Mouse (Mus musculus): ENCODE measurements at regions not wholly inside any gene's neighbourhood (a gene's known extent, or its start where the extent isn't known, plus 50 kb on each side); places are given as distances from the start of the nearest gene placed in this dataset.

GRCm38 (mm10) chr14:88410722-88411437 is 60.3 kb downstream of the Pcdh20 start:
- no peaks in the 10 kb centered on the region for H3K4me1 ChIP-seq (ENCODE audit: control insufficient read depth, insufficient read depth)
- no peaks in the 10 kb centered on the region for H3K27me3 ChIP-seq (ENCODE audit: control insufficient read depth, insufficient read depth, low read length)
- H3K36me3 ChIP-seq (replicated peaks; ENCODE audit: control insufficient read depth, insufficient read depth, low read length) = no peaks in the 10 kb centered on the region
- H3K4me3 ChIP-seq (ENCODE audit: low read depth, low read length) = no peak overlapping the region
- ATAC-seq (ENCODE audit: insufficient read depth, low read depth) (no peak), DNase-seq (ENCODE audit: low spot score) (no peak)
- H3K4me2 ChIP-seq (ENCODE audit: low read depth, low read length) = no peak overlapping the region
- H3K27ac ChIP-seq (ENCODE audit: low read depth) = no peak overlapping the region
- 70% methylated on average over 1 of the region's 1 CpGs for WGBS
- H3K9me3 ChIP-seq (replicated peaks; ENCODE audit: control insufficient read depth, low read length) = no peaks in the 10 kb centered on the region
- TF ChIP-seq EP300 (IDR thresholded peaks at IDR 0.05; ENCODE audit: low read depth) (no peak), CTCF (IDR thresholded peaks at IDR 0.05; ENCODE audit: low read depth) (no peak)
- H3K9ac ChIP-seq (replicated peaks; ENCODE audit: low read depth, low read length) = no peak overlapping the region

DNA sequence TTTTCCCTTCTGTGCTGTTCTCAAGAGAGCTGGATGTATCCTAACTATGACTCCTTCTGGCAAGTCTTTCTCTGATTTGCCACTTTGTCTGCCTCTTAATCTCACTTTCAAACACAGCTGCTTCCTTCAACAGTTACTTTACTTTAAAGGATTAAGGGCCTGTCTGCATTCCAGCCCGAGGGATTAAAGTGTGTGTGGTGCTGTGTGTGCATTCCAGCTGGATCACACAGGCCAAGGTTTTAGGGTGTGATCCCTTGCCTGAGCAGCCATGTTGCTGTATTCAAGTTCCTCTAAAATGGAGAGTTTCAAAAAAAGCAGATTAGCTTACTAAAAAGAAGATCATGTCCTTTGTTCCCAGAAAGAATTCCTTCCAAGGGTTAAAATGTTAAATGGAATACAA is 71.9 kb downstream of the Pcdh20 start:
- 6% methylated on average over 1 of the region's 1 CpGs for WGBS
- no peak for ATAC-seq (ENCODE audit: insufficient read depth, low read depth)

GRCm38 (mm10) chr14:88397187-88397586 is 74.0 kb downstream of the Pcdh20 start:
- H3K27me3 ChIP-seq (ENCODE audit: control insufficient read depth, insufficient read depth, low read length) = no peaks in the 10 kb centered on the region
- H3K9me3 ChIP-seq (replicated peaks; ENCODE audit: control insufficient read depth, low read length) = no peaks in the 10 kb centered on the region
- no peaks in the 10 kb centered on the region for H3K36me3 ChIP-seq (replicated peaks; ENCODE audit: control insufficient read depth, insufficient read depth, low read length)
- TF ChIP-seq EP300 (IDR thresholded peaks at IDR 0.05; ENCODE audit: low read depth) (no peak), CTCF (IDR thresholded peaks at IDR 0.05; ENCODE audit: low read depth) (no peak)
- no peak overlapping the region for H3K9ac ChIP-seq (replicated peaks; ENCODE audit: low read depth, low read length)
- H3K27ac ChIP-seq (ENCODE audit: low read depth) = no peak overlapping the region
- H3K4me3 ChIP-seq (ENCODE audit: low read depth, low read length) = no peak overlapping the region
- no peak overlapping the region for H3K4me2 ChIP-seq (ENCODE audit: low read depth, low read length)
- ATAC-seq (ENCODE audit: insufficient read depth, low read depth) (no peak), DNase-seq (ENCODE audit: low spot score) (no peak)
- H3K4me1 ChIP-seq (ENCODE audit: control insufficient read depth, insufficient read depth) = no peaks in the 10 kb centered on the region

More for the DNA sequence above, 71.9 kb downstream of the Pcdh20 start:
- no peak overlapping the region for H3K4me3 ChIP-seq (ENCODE audit: low read depth, low read length)
- TF ChIP-seq CTCF (IDR thresholded peaks at IDR 0.05; ENCODE audit: low read depth) = no peak
- no peak for TF ChIP-seq EP300 (IDR thresholded peaks at IDR 0.05; ENCODE audit: low read depth)
- no peaks in the 10 kb centered on the region for H3K9me3 ChIP-seq (replicated peaks; ENCODE audit: control insufficient read depth, low read length)
- H3K27ac ChIP-seq (ENCODE audit: low read depth) = no peak overlapping the region
- DNase-seq (ENCODE audit: low spot score) = no peak
- H3K36me3 ChIP-seq (replicated peaks; ENCODE audit: control insufficient read depth, insufficient read depth, low read length) = no peaks in the 10 kb centered on the region
- no peaks in the 10 kb centered on the region for H3K4me1 ChIP-seq (ENCODE audit: control insufficient read depth, insufficient read depth)
- H3K4me2 ChIP-seq (ENCODE audit: low read depth, low read length) = no peak overlapping the region
- H3K9ac ChIP-seq (replicated peaks; ENCODE audit: low read depth, low read length) = no peak overlapping the region
- H3K27me3 ChIP-seq (ENCODE audit: control insufficient read depth, insufficient read depth, low read length) = no peaks in the 10 kb centered on the region

- Histone ChIP-seq H3K27ac (ENCODE audit: low read depth) (no peak overlapping the region), H3K9ac (replicated peaks; ENCODE audit: low read depth, low read length) (no peak overlapping the region), H3K9me3 (replicated peaks; ENCODE audit: control insufficient read depth, low read length) (no peaks in the 10 kb centered on the region), H3K36me3 (replicated peaks; ENCODE audit: control insufficient read depth, insufficient read depth, low read length) (no peaks in the 10 kb centered on the region), H3K4me3 (ENCODE audit: low read depth, low read length) (no peak overlapping the region), H3K4me2 (ENCODE audit: low read depth, low read length) (no peak overlapping the region), H3K27me3 (ENCODE audit: control insufficient read depth, insufficient read depth, low read length) (no peaks in the 10 kb centered on the region), H3K4me1 (ENCODE audit: control insufficient read depth, insufficient read depth) (no peaks in the 10 kb centered on the region)
- TF ChIP-seq EP300 (IDR thresholded peaks at IDR 0.05; ENCODE audit: low read depth) (no peak), CTCF (IDR thresholded peaks at IDR 0.05; ENCODE audit: low read depth) (no peak)
- WGBS = 38% methylated on average over 4 of the region's 4 CpGs
- DNase-seq (ENCODE audit: low spot score) (peak; percentile 23), ATAC-seq (ENCODE audit: insufficient read depth, low read depth) (no peak; the same call in 1 of the 2 replicates)
Measured at GRCm38 (mm10) chr14:88395016-88395415, 76.2 kb downstream of the Pcdh20 start.

DNA sequence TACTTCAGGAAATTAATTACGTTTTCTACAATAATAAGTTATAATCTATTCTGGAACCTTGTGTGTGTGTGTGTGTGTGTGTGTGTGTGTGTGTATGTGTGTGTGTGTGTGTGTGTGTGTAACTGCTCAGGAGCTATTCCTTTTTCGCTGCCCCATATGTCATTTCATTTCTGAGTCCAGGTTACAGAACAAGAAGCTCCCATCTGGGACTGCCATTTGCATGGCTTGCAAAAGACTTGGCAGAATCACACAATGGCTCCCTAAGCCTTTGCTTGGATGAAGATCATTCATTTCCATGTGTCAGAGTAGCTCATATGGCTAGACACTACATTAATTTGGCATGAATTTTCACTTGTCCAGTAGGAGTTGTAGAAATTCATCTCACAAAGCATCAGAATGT is 86.6 kb downstream of the Pcdh20 start:
- H3K36me3 ChIP-seq (replicated peaks; ENCODE audit: control insufficient read depth, insufficient read depth, low read length) = no peaks in the 10 kb centered on the region
- DNase-seq (ENCODE audit: low spot score) = no peak
- TF ChIP-seq EP300 (IDR thresholded peaks at IDR 0.05; ENCODE audit: low read depth) = no peak
- no peak for TF ChIP-seq CTCF (IDR thresholded peaks at IDR 0.05; ENCODE audit: low read depth)
- no peak overlapping the region for H3K9ac ChIP-seq (replicated peaks; ENCODE audit: low read depth, low read length)
- no peak overlapping the region for H3K4me3 ChIP-seq (ENCODE audit: low read depth, low read length)
- no peak overlapping the region for H3K27ac ChIP-seq (ENCODE audit: low read depth)
- H3K27me3 ChIP-seq (ENCODE audit: control insufficient read depth, insufficient read depth, low read length) = no peaks in the 10 kb centered on the region
- ATAC-seq (ENCODE audit: insufficient read depth, low read depth) = no peak
- 74% methylated on average over 2 of the region's 2 CpGs for WGBS
- no peaks in the 10 kb centered on the region for H3K4me1 ChIP-seq (ENCODE audit: control insufficient read depth, insufficient read depth)
- H3K4me2 ChIP-seq (ENCODE audit: low read depth, low read length) = no peak overlapping the region
- no peaks in the 10 kb centered on the region for H3K9me3 ChIP-seq (replicated peaks; ENCODE audit: control insufficient read depth, low read length)

GRCm38 (mm10) chr14:88347177-88347576 is 124.0 kb downstream of the Pcdh20 start:
- H3K9ac ChIP-seq (replicated peaks; ENCODE audit: low read depth, low read length) = no peak overlapping the region
- ATAC-seq (ENCODE audit: insufficient read depth, low read depth) = peak; percentile 70
- H3K4me2 ChIP-seq (ENCODE audit: low read depth, low read length) = no peak overlapping the region
- H3K27me3 ChIP-seq (ENCODE audit: control insufficient read depth, insufficient read depth, low read length) = no peaks in the 10 kb centered on the region
- no peaks in the 10 kb centered on the region for H3K4me1 ChIP-seq (ENCODE audit: control insufficient read depth, insufficient read depth)
- peak; percentile 50 for DNase-seq (ENCODE audit: low spot score)
- no peaks in the 10 kb centered on the region for H3K9me3 ChIP-seq (replicated peaks; ENCODE audit: control insufficient read depth, low read length)
- H3K4me3 ChIP-seq (ENCODE audit: low read depth, low read length) = no peak overlapping the region
- WGBS = 47% methylated on average over 4 of the region's 4 CpGs
- 0 out of 2 replicates have a peak, but pooled peaks have one; percentile 45 for TF ChIP-seq EP300 (IDR thresholded peaks at IDR 0.05; ENCODE audit: low read depth)
- no peak for TF ChIP-seq CTCF (IDR thresholded peaks at IDR 0.05; ENCODE audit: low read depth)
- no peaks in the 10 kb centered on the region for H3K36me3 ChIP-seq (replicated peaks; ENCODE audit: control insufficient read depth, insufficient read depth, low read length)
- H3K27ac ChIP-seq (ENCODE audit: low read depth) = no peak overlapping the region

Data from heart, postnatal 0 days (tissue).